Mouse (Mus musculus) MN1 (cell line): ENCODE results near the gene Slc12a4.
A peak's percentile ranks its signal among the peaks of the same experiment; 100 is the strongest.
"Not testable (repeated sequence)": the region's sequence is repeated elsewhere in the genome, so short reads cannot be mapped to it uniquely, and the experiment has no call there.

ENCODE experiments used
- DNase-seq: peaks from one replicate; pipeline ENCODE4 v3.0.0-alpha.2; 2016; ENCODE audit warnings: low spot score

Gene Slc12a4

DNA sequence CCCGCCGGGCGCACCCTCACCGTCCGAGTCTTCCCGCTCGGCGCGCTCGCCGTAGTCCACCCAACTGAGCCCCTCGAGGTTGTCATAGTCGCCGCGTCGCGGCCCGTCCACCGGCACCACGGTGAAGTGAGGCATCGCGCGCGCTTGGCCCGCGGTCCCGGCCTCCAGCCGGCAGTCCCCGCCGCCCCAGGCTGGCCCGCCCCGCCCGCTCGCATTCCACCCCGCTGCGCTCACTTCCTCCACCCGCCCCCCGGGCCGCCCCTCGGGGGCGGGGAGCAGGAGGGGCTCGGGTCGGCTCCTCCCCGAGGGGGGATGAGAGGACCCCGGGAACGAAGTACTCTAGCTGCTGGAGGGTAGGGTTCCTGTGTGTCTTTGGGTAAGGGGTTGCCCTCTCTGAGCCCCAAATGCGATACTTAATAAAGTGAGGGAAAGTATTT lies at the start of gene Slc12a4:
TSS of gene Slc12a4 (minus strand) at position 193 of the 437 bp plus-strand sequence.
- DNase-seq: peak; percentile 86

DNA sequence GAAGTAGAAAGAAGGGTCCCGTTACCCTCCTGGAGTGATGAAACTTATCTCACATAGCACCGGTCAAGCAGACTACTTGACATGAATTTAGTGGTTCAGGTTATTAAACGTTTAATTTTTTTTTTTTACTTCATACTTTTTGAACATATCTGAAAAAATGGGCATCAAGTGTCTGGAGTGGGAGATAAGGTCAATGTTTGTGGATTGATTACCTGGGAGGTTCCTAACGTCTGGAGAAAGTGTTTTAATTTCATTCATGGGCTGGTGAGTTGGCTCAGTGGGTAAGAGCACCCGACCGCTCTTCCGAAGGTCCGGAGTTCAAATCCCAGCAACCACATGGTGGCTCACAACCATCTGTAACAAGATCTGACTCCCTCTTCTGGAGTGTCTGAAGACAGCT lies 46.3 kb upstream of the Slc12a4 start:
- DNase-seq: not testable (repeated sequence)

DNA sequence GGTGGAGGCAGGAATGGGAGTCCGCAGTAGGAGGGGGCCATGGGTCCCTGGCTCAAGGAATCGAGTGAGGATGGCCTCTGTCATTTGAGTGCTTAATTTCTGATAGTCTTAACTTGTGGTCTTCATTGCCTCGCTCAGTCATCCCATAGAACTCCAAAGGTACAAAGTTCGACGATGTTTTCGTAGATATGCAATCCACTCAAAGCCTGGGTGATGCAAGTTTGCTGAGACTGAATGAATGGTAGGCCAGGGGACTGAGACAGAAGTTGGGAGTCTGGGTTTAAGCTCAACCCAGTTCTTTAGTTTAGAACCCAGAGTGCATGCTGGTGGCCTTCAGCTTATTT lies 45.7 kb upstream of the Slc12a4 start, which contains the start of gene Ddx28:
TSS of gene Ddx28 (minus strand) at position 240 of the 344 bp plus-strand sequence.
- no peak for DNase-seq

DNA sequence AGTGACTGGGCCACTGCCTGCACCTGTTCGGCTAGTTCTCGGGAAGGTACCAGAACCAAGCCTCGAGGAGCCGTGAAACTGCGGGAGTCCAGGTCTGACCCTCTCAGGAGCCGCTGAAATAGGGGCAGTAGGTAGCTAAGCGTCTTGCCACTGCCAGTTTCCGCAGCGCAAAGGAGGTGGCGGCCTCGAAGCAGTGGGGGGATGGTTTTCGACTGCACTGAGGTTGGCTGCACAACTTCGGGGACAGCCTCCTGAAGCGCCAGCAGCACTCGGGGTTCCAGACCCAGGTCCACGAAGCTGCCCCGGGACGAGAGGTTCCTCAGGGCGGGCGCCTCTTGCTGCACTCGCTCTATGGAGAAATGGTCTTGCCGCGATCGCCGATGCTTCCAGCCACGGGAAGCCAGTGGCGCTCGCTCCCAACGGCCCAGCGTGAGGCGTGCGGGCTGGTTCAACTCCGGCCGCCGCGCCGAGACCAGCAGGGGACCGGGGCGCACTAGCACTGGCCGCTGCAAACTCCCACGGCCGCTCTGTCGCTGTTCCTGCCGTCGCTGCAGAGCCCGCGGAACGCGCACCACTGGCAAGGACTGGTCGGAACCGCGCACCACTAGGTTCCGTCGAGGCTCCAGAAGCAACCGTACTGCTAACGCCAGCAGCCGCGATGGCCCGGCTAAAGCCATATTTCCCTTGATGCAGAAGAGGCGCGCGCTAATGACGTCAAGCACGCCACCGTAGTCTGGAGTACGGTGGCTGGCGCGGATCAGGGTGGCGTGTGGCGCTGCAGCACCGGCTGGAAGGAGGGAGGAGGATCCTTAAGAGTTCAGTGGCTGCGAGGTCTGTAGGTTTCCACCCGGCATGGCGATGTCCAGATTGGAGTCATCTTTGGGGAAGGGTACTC lies 45.1 kb upstream of the Slc12a4 start:
- peak; percentile 95 for DNase-seq

DNA sequence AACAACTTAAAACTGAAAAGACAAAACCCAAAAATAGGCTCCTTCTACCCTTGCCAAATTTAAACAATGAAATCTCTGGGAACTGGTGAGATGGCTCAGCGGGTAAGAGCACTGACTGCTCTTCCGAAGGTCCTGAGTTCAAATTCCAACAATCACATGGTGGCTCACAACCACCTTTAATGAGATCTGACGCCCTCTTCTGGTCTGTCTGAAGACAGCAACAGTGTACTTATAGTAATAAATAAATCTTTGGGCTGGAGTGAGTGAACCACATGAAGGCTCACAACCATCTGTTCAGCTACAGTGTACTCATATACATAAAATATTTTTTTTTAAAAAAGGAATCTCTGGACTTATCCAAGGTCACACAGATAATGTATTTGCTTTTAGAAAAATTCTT lies 42.0 kb upstream of the Slc12a4 start:
- DNase-seq: not testable (repeated sequence)

DNA sequence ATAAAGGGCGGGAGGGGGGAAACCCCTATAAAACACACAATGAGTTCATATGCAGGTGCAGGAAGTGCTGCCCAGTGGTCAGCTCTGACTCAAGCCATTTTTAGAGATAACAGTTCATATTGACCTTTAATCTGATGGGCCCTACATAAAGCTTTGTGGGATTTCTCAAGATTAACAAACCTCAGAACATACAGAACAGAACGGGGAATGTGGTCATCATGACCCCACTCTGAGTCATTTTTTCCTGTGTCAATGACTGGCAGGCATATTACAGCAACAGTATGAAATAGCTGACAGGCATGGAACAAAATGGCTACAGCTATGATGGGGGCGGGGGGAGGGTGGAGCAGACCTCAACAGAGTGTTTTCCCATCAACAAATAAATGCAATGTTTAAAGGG lies 41.2 kb upstream of the Slc12a4 start:
- DNase-seq: peak; percentile 43

DNA sequence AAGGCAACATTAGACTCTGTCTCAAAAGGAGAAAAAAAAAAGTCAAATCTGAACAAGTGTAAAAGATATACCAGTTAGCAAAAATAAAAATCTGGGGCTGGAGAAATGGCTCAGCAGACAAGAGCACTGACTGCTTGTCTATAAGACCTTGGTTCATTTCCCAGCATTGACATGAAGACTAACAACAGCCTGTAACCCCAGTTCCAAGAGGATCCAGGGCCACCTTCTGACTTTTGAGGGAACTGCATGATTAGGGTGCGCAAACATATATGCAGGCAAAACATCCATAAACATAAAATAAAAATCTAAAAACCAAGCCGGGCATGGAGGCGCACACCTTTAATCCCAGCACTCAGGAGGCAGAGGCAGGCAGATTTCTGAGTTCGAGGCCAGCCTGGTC lies 40.5 kb upstream of the Slc12a4 start:
- DNase-seq: no peak

DNA sequence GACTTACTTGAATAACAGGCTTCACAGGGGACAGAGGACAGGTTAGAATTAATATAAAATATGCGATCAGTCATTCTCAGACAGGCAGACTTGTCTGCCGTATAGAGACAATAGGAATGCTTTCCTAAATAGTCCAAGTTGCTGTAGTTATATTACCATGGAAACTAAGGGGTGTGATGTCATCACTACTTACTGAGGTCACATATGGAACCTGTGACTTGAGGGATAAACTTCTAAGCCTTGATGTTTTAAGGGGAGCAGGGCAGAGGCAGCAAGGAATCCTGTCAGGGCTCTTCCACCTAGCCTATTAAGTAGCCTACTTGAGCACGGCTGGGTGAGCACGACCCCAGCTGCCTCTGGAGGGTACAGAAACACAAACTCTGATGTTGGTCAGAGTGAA lies 40.0 kb upstream of the Slc12a4 start, which contains the start of gene Dpep2nb:
TSS of gene Dpep2nb (minus strand) at position 101 of the 400 bp plus-strand sequence.
- DNase-seq: no peak

DNA sequence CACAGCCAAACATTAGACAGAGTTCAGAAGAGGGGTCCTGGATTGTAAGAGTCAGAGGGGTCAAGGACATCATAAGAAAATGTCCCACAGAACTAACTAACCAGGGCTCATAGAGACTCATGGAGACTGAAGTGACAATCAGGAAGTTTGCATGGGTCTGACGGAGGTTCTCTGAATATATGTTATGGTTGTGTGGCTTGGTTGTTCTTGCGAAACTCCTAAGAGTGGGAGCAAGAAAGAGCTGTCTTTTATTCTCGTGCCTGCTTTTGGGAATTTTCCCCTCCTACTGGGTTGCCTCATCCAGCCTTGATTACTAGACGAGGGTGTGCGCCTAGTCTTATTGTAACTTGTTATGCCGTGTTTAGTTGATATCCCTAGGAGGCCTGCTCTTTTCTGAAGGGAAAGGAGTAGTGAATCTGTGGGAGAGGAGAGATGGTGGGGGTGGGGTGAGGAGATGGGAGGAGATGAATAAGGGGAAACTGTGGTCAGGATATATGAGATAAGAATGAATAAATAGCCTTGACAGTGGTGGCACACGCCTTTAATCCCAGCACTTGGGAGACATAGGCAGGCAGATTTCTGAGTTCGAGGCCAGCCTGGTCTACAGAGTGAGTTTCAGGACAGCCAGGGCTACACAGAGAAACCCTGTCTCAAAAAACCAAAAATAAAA lies 38.8 kb upstream of the Slc12a4 start:
- no peak for DNase-seq

DNA sequence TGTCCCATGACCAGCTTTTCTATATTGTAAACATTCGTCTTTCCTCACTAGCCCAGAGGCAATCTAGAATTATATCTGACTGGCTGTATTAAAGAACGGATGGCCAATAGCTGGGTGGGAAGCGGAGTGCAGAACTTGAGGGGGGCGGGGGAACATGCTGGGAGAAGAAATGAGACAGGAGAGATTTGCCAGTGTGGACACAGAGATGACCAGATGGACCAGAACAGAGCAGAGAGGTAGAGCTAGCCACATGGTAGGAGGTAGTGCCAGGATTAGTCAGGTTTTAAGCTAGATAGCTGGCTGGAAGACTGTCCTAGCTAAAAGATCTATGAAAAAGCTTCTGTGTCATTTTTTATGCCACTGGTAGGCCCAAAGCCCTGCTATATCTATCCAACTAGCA lies 36.0 kb upstream of the Slc12a4 start:
- DNase-seq: no peak

DNA sequence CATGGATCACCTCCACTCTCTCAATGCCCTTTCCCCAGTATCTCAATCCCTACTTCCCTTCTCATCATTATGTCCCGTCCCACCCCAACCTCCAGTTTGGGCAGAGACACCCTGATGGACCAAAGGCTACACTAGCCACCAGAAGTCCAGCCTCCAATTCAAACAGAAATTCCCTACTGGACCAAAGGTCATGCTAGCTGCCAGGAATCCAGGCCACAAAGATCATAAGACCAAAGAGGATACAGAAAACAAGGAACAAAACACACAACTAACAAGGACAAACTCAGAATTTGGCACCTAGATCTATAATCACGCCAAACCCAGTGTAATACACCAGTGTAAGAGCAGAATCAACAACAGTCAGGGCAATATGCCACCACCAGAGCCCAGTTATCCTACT lies 33.1 kb upstream of the Slc12a4 start:
- no peak for DNase-seq

DNA sequence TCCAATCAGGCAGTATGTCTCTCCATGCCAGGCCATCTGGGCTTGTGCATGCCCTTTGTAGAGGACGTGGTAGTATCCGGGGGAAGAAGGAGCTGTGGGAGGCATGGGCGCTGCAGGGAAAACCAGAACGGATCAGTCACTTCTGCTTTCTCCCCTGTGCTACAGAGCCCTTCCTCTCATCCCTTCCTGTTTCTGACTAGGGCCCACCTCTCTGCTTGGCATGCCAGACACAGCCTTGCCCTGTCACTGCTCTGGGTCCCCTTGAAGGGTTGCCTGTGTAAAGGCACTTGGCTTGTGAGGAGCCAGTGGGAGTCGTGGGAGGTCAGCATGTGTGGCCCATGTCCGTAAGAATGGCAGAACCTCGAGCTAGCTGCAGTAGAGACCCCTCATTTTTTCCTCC lies 30.5 kb upstream of the Slc12a4 start:
- DNase-seq: no peak

DNA sequence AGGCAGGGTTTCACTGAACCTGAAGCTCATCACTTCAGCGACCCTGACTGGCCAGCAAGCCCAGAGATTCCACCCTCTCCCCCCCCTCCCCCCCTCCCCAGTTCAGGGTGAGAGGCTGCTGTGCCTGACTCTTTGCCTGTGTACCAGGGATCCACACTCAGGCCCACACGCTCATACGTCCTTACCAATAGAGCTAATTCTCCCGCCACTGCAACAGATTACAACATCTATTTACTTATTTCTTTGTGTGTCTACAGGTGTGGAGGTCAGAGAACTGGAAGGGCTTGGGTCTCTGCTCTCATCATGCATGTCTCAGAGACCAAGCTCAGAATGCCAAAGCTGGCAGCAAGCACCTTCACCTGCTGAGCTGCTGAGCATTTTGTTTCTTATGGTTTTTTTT lies 27.3 kb upstream of the Slc12a4 start:
- DNase-seq: no peak

DNA sequence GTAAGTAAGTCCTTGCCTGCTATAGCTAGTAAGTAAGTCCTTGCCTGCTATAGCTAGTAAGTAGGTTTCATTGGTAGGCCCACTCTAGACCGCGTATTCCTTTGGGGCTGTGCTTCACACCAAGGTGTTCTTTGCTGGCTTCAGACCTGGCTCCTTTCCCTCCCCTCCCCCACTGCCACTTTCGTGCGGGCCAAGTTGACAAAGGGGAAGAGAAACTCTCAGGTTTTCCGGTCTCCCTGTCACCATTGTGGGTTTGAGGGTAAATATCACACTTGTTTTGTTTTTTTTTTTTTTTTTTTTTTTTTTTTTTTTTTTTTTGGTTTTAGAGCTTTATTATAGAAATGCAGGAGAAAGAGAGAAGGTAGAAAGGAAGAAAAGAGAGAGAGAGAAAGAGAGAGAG lies 26.6 kb upstream of the Slc12a4 start:
- DNase-seq: no peak

DNA sequence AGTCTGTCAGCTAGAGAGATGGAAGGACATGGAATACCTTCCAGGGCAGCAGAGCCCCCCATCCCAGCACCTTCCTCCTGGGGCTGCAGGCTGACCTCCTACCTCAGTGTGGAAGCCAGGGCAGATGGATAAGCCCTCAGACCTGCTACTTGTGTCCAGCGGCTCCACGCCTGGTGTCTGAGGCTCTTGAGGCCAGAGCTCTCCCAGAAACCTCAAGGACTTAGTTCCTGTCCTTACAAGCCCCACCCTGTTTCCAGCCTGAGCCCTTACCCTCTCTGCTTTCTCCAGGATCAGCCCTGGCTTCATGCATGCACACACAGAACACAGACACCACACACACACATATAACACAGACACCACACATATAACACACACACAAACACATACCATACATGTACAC lies 25.6 kb upstream of the Slc12a4 start:
- DNase-seq: no peak

DNA sequence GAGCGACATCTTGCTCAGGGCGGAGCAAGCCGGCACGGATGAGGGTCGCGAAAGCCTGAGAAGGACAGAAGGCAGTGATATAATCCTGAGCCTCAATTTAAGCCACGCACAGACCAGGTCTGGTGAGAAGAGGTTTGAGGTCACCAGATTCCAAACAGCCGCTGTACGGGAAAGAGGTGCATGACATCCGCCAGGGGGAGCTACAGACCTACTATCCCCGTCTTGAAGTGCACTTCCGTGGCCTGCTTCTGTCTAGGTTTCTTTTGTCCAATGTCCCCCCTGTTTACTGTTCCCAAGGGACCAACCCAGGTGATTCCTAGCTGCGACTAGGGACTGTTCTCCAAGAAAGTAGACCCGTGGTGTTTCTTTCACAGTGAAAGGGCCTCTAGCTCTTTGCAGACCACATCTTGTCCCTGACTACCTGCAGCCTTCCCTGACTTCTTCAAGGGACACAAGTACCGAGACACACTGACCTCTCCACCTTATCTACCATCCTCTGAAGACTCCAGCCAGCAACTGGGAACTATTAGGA lies 25.0 kb upstream of the Slc12a4 start, which contains the start of gene Dus2:
TSS of gene Dus2 (plus strand) at position 482 of the 532 bp plus-strand sequence.
- peak; percentile 91 for DNase-seq

DNA sequence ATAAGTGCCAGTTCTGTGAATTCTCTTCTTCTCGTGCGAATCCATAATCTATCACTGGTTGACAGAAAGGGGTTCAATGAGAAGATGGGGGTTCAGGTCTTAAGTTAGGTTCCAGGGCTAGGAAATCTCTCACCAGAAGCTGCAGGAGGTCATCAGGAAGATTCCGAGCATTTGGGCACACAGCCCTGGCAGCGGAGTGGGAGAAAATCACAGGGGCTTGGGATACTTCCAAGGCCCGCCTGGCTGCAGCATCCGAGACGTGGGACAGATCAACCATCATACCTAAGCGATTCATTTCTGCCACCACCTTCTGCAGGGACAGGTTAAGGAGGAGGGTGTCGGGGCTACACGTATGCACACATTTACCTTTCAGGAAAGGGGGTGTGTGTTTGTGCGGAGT lies 22.6 kb upstream of the Slc12a4 start:
- no peak for DNase-seq

DNA sequence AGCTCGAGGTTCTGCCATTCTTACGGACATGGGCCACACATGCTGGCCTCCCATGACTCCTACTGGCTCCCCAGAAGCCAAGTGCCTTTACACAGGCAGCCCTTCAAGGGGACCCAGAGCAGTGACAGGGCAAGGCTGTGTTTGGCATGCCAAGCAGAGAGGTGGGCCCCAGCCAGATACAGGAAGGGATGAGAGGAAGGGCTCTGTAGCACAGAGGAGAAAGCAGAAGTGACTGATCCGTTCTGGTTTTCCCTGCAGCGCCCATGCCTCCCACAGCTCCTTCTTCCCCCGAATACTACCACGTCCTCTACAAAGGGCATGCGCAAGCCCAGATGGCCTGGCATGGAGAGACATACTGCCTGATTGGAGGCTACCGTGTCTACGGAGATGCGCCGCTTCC lies 17.5 kb upstream of the Slc12a4 start:
- not testable (repeated sequence) for DNase-seq

DNA sequence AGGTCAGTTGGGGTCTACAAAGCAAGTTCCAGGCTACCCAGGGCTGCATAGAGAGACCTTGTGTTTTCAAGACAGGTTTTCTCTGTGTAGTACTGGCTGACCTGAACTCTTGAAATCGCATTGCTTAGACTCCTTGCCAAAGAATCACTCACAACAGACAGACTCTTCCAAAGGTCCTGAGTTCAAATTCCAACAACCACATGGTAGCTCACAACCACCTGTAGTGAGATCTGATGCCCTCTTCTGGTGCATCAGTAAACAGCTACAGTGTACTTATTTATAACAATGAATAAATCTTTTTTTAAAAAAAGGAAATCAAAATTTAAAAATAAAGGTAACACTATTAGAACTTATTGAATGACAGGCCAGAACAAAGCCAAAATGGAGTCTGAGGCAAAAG lies 15.2 kb upstream of the Slc12a4 start:
- DNase-seq: no peak

DNA sequence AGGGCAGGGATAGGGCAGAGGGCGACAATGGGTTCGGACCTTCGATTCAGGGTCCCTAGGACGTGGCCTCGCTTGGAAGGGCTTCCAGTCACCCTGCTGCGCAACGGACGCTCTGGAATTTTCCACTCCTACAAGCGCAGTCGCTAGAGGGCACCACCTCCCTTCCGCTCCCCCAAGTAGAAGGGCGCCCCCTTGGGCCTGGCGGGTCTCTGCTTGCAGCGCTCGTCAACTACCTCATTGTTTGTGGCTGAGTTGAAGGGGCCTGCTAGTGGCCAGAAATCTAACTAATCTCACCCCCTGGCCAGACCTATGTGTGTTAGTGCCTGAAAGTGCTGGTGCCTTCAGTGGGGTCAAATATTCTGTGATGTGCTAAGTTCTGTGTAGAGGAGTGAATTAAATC lies 13.4 kb upstream of the Slc12a4 start, which contains the start of gene Dpep3:
TSS of gene Dpep3 (minus strand) at position 105 of the 400 bp plus-strand sequence.
- no peak for DNase-seq

DNA sequence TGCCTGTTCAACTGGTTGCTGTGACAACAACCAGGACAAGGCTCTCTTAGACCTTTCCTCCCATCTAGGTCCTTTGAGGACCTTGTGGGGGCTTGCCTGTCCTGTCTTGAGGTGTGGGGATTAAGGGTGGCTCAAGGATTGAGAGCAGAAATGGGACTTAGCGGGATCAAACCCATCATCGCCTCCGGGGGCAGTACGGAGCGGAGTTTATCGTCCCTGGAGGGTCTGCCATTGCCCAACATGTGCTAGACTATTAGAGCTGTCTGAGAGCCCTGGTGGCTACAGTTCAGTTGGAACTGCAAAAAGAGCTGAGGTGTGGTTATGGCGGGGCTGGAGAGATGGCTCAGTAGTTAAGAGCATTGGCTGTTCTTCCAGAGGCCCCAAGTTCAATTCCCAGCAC lies 9.5 kb upstream of the Slc12a4 start:
- DNase-seq: no peak

DNA sequence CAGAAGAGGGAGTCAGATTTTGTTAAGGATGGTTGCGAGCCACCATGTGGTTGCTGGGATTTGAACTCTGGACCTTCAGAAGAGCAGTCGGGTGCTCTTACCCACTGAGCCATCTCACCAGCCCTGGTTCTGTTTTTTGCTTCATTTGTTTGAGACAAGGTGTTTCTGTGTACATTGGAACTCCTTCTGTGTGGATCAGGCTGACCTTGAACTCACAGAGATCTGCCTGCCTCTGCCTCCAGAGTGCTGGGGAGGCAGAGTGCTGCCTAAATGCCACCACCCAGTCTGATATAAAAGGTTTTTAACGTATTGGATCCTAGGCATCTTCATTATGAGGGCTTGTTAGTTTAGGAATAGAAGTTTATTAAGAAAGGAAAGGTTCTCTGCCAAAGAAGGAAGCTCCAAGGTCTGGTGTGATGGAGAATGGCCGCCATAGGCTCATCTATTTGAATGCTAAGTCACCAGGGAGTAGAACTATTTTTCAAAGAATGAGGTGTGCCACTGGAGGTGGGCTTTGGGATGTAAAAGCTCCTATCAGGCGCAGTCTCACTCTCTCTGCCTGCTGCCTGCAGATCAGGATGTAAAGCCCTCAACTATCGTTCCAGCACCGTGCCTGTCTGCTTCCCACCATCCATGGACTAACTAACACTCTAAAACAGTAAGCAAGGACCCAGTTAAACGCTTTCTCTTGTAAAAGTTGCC lies 5.3 kb upstream of the Slc12a4 start:
- DNase-seq: no peak
